Mouse (Mus musculus): Measurements from ENCODE around the gene Utrn.

Gene Utrn

GRCm38 (mm10) chr10:12379123-12379522 lies 490.0 kb downstream of the Utrn start:
- DNase-seq = no peak

- no peak for DNase-seq
Measured at GRCm38 (mm10) chr10:12377727-12378126, 491.4 kb downstream of the Utrn start.

- no peak for DNase-seq
Measured at GRCm38 (mm10) chr10:12376015-12376414, 493.1 kb downstream of the Utrn start.

- no peak for DNase-seq
Measured at GRCm38 (mm10) chr10:12374741-12375140, 494.4 kb downstream of the Utrn start.

GRCm38 (mm10) chr10:12354556-12354955 lies 514.6 kb downstream of the Utrn start:
- peak; percentile 17 to 39 for DNase-seq

- DNase-seq = no peak
Measured at GRCm38 (mm10) chr10:12354106-12354505, 515.1 kb downstream of the Utrn start.

GRCm38 (mm10) chr10:12339704-12340558 lies 529.2 kb downstream of the Utrn start:
- peak in 1 of 2 experiments; percentile 12 for DNase-seq

- DNase-seq = peak; percentile 6 to 10
Measured at GRCm38 (mm10) chr10:12339005-12339703, 530.0 kb downstream of the Utrn start.
